16 mouse cellular contexts compared by ENCODE assay signal in the genomic region with DNA sequence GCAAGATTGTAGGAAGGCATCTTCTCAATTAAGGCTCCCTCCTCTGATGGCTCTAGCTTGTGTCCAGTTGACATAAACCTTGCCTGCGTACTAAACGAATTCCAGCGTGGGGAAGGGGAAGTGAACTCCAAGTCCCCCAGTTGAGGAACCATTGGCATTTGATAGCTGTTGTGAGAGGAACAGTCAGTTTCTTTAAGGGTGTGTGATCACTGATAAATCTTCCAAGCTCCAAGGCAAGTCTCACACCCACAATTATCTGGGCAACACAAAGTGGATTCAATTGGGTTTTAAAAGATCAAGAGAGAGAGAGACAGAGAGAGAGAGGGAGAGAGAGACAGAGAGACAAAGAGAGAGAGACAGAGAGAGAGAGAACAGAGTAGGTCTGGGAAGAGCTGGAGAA.
"Had no signal": no experiment of that assay in that cellular context is flagged by ENCODE, and none has a peak within 500 bp of the region (broad histone marks: within the 10 kb centered on the region; RNA-seq: fewer than 3 reads in every experiment).

No protein-coding gene starts in this region.

- H3K27me3 ChIP-seq: neural tube, embryonic 13.5 days had no signal

- H3K9me3 ChIP-seq: midbrain, embryonic 12.5 days; neural tube, embryonic 13.5 days had no signal

- H3K4me2 ChIP-seq: midbrain, embryonic 12.5 days; neural tube, embryonic 13.5 days had no signal

- H3K4me3 ChIP-seq: left cerebral cortex, adult 2 months; midbrain, embryonic 12.5 days; myocyte; neural tube, embryonic 13.5 days had no signal

- H3K4me1 ChIP-seq: midbrain, embryonic 12.5 days; neural tube, embryonic 13.5 days had no signal

- H3K9ac ChIP-seq: midbrain, embryonic 12.5 days; neural tube, embryonic 13.5 days had no signal

- DNase-seq: kidney, adult 2 months; kidney, postnatal 25 days; layer of hippocampus, postnatal 36 days; lung, adult 2 months; lung, postnatal 14 days; lung, postnatal 4 days; retina, postnatal 1 day; thymus, adult 18-20 months; thymus, postnatal 36 days had no signal

- ATAC-seq: intestine, postnatal 0 days; midbrain, embryonic 16.5 days had no signal

- H3K36me3 ChIP-seq: midbrain, embryonic 12.5 days; neural tube, embryonic 13.5 days had no signal

- H3K27ac ChIP-seq: kidney, postnatal 0 days; left cerebral cortex, adult 2 months; midbrain, embryonic 12.5 days; neural tube, embryonic 13.5 days had no signal
